Mouse (Mus musculus) heart, postnatal 0 days (tissue): Measurements from ENCODE around the gene Rbx1. TPM values are rescaled to one million over a fixed set of nuclear protein-coding genes. Genes with fewer than 3 reads are reported as not detected.
A peak's percentile ranks its signal among the peaks of the same experiment; 100 is the strongest.

ENCODE experiments used
- ATAC-seq: fragments of 200-750 bp; cut with Nextera tagmentation; 2 replicates; pipeline ENCODE4 v1.8.0; 2017; ENCODE audit warnings: low read depth, moderate number of reproducible peaks, moderate library complexity; ENCODE audit not compliant: insufficient read depth
- DNase-seq: peaks from one replicate; pipeline ENCODE4 v3.0.0-alpha.2; 2016; ENCODE audit warnings: low spot score
- H3K27ac ChIP-seq: fragments of 300-500 bp; sonication (generic); 2 replicates; pipeline ENCODE4 v1.5.1; 2014; ENCODE audit warnings: low read depth, mild to moderate bottlenecking
- H3K27me3 ChIP-seq: fragments of 300-500 bp; sonication (generic); 2 replicates; pipeline ENCODE4 v1.6.1; 2014; ENCODE audit warnings: low read length, mixed read lengths; ENCODE audit not compliant: control insufficient read depth, insufficient read depth
- H3K36me3 ChIP-seq: fragments of 300-500 bp; sonication (generic); replicated peaks from 2 replicates; pipeline ENCODE4 v1.6.1; 2014; ENCODE audit warnings: low read length, mixed read lengths; ENCODE audit not compliant: control insufficient read depth, insufficient read depth
- H3K4me1 ChIP-seq: fragments of 300-500 bp; sonication (generic); 2 replicates; pipeline ENCODE4 v1.6.1; 2014; ENCODE audit warnings: antibody characterized with exemption; ENCODE audit not compliant: control insufficient read depth, insufficient read depth
- H3K4me2 ChIP-seq: fragments of 300-500 bp; sonication (generic); 2 replicates; pipeline ENCODE4 v1.6.1; 2014; ENCODE audit warnings: low read depth, mild to moderate bottlenecking, low read length, moderate library complexity
- H3K4me3 ChIP-seq: fragments of 300-500 bp; sonication (generic); 2 replicates; pipeline ENCODE4 v1.5.1; 2014; ENCODE audit warnings: low read depth, low read length
- H3K9ac ChIP-seq: fragments of 300-500 bp; sonication (generic); replicated peaks from 2 replicates; pipeline ENCODE4 v1.6.1; 2014; ENCODE audit warnings: low read depth, low read length, mixed read lengths
- H3K9me3 ChIP-seq: fragments of 300-500 bp; sonication (generic); replicated peaks from 2 replicates; pipeline ENCODE4 v1.6.1; 2016; ENCODE audit warnings: low read length; ENCODE audit not compliant: control insufficient read depth
- CTCF ChIP-seq: IDR thresholded peaks from 2 replicates; pipeline ENCODE4 v1.5.1; 2016; ENCODE audit warnings: antibody characterized with exemption, control low read depth, low read depth
- EP300 ChIP-seq: IDR thresholded peaks from 2 replicates; pipeline ENCODE4 v1.6.1; 2016; ENCODE audit warnings: antibody characterized with exemption, low read depth
- WGBS: fragments of 180-500 bp; shearing (Covaris S2); extraction: QIAGEN DNeasy Blood & Tissue Kit; methylation state at CpG from one replicate; pipeline ENCODE4 v1.1.7; 2014; 5-methylcytosine and 5-hydroxymethylcytosine counted together
- polyA plus RNA-seq: library from polyadenylated mRNA; unstranded; fragments of >200 nt; fragmentation: Nextera tagmentation; extraction: Ambion mirVana; gene quantifications from 2 replicates; pipeline ENCODE4 v1.2.1, GENCODE M21; 2015
- total RNA-seq: library from RNA; depleted of rRNA; stranded (reverse); fragments of >200 nt; gene quantifications from 2 replicates; pipeline ENCODE4 v1.2.3, GENCODE M21; 2014; ENCODE audit warnings: low replicate concordance

The Rbx1 gene
- total and polyA plus RNA-seq, 2 experiments from 2014 or later = 59.6 to 445 TPM

- ATAC-seq (no peak), DNase-seq (no peak)
- TF ChIP-seq CTCF (no peak), EP300 (no peak)
- no peaks in the 10 kb centered on the region for H3K27me3 ChIP-seq
- H3K4me2 ChIP-seq = no peak overlapping the region
- 0 out of 2 replicates have a peak, but pooled peaks cover 3% of the 10 kb centered on the region for H3K9me3 ChIP-seq
- H3K27ac ChIP-seq = no peak overlapping the region
- H3K36me3 ChIP-seq = peaks cover 7% of the 10 kb centered on the region
- 75% methylated on average over 7 of the region's 7 CpGs for WGBS
- no peak overlapping the region for H3K4me3 ChIP-seq
- H3K9ac ChIP-seq = no peak overlapping the region
- peaks cover 5% of the 10 kb centered on the region for H3K4me1 ChIP-seq
These were observed 4.6 kb upstream of the Rbx1 start for GRCm38 (mm10) chr15:81461523-81461922.

GRCm38 (mm10) chr15:81465016-81465660, 958 bp upstream of the Rbx1 start:
- 0 out of 2 replicates have a peak, but pooled peaks cover 5% of the 10 kb centered on the region for H3K36me3 ChIP-seq
- no peaks in the 10 kb centered on the region for H3K27me3 ChIP-seq
- peak overlapping the region; percentile 73 for H3K4me2 ChIP-seq
- peak overlapping the region; percentile 69 for H3K9ac ChIP-seq
- H3K27ac ChIP-seq = peak overlapping the region; percentile 95
- H3K4me1 ChIP-seq = peaks cover 14% of the 10 kb centered on the region
- WGBS = 68% methylated on average over 12 of the region's 12 CpGs
- peak overlapping the region; percentile 67 for H3K4me3 ChIP-seq
- DNase-seq (no peak), ATAC-seq (no peak)
- H3K9me3 ChIP-seq = 0 out of 2 replicates have a peak, but pooled peaks cover 3% of the 10 kb centered on the region
- no peak for TF ChIP-seq CTCF
- TF ChIP-seq EP300 = no peak

GRCm38 (mm10) chr15:81466738-81467113, 630 bp downstream of the Rbx1 start:
- 0% methylated on average over 15 of the region's 15 CpGs for WGBS

GRCm38 (mm10) chr15:81470735-81471134, 4.6 kb downstream of the Rbx1 start:
- H3K36me3 ChIP-seq = peaks cover 51% of the 10 kb centered on the region

More at GRCm38 (mm10) chr15:81466738-81467113, 630 bp downstream of the Rbx1 start:
- peak overlapping the region; percentile 93 for H3K4me2 ChIP-seq
- no peak for TF ChIP-seq CTCF
- no peak for TF ChIP-seq EP300
- H3K4me1 ChIP-seq = peaks cover 14% of the 10 kb centered on the region
- DNase-seq (no peak), ATAC-seq (no peak)
- peak overlapping the region; percentile 67 for H3K4me3 ChIP-seq
- peak overlapping the region; percentile 69 for H3K9ac ChIP-seq
- H3K36me3 ChIP-seq = peaks cover 16% of the 10 kb centered on the region
- 0 out of 2 replicates have a peak, but pooled peaks cover 3% of the 10 kb centered on the region for H3K9me3 ChIP-seq
- peak overlapping the region; percentile 95 for H3K27ac ChIP-seq
- H3K27me3 ChIP-seq = no peaks in the 10 kb centered on the region

GRCm38 (mm10) chr15:81472256-81472655, 6.2 kb downstream of the Rbx1 start:
- Histone ChIP-seq H3K9ac (no peak overlapping the region), H3K27me3 (no peaks in the 10 kb centered on the region), H3K4me2 (no peak overlapping the region), H3K36me3 (peaks cover 51% of the 10 kb centered on the region), H3K4me3 (no peak overlapping the region), H3K27ac (no peak overlapping the region), H3K4me1 (peaks cover 4% of the 10 kb centered on the region), H3K9me3 (no peaks in the 10 kb centered on the region)
- ATAC-seq (no peak), DNase-seq (no peak)
- no peak for TF ChIP-seq CTCF
- no peak for TF ChIP-seq EP300
- 88% methylated on average over 5 of the region's 5 CpGs for WGBS

More at GRCm38 (mm10) chr15:81470735-81471134, 4.6 kb downstream of the Rbx1 start:
- H3K4me2 ChIP-seq = no peak overlapping the region
- no peaks in the 10 kb centered on the region for H3K27me3 ChIP-seq
- ATAC-seq (no peak), DNase-seq (no peak)
- peaks cover 10% of the 10 kb centered on the region for H3K4me1 ChIP-seq
- 85% methylated on average over 8 of the region's 8 CpGs for WGBS
- H3K4me3 ChIP-seq = no peak overlapping the region
- H3K9ac ChIP-seq = no peak overlapping the region
- no peaks in the 10 kb centered on the region for H3K9me3 ChIP-seq
- H3K27ac ChIP-seq = no peak overlapping the region
- TF ChIP-seq EP300 (no peak), CTCF (no peak)
